Mouse (Mus musculus): ENCODE data around the gene Pld4.

- TF ChIP-seq CTCF (IDR thresholded peaks at IDR 0.05; ENCODE audit: low read depth) (no peak), EP300 (IDR thresholded peaks at IDR 0.05; ENCODE audit: low read depth) (no peak)
Observed at GRCm38 (mm10) chr12:112737761-112738160, 22.7 kb upstream of the Pld4 start.
